Mouse (Mus musculus): ENCODE data around the gene Lhx6.

Gene Lhx6

DNA sequence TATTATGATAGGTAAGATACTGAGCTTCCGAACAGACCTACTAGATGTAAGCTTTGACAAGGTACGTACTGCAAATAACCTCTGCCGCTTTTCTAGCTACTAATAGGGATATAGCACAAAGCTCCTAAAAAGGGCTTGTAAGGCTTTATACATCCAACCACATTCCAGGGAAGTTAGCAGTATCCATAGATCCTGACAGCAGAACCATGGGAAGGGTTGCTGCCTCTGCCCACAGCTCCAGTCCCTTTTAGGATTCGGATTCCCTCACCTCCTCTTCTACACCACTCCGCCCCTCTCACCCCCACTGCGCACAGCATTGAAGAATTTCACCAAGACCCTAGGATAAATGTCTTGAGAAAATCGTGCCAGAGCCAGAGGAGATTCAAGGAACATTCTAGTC is 11.9 kb downstream of the Lhx6 start:
- DNase-seq (ENCODE audit: low spot score in 2 of 2), result no peak

DNA sequence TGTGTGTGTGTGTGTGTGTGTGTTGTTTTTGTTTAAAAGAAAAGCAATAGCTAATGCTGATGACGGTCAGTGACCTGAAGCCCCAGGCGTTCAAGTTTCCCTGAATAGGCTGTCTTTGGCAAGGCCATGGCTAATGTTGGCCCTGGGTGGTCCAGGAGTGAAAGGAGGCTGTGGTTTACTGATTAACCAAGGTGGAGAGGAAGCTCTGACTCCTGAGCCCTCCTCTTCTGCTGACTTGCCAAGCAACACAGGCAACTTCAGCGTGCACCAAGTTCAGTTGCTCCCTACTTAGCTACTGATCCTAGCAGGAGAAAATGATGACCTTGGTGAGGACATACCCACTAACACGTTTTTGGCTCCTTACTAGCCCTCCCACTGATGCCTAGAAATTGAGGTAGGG is 12.5 kb downstream of the Lhx6 start:
- DNase-seq (ENCODE audit: low spot score in 2 of 2), result no peak

DNA sequence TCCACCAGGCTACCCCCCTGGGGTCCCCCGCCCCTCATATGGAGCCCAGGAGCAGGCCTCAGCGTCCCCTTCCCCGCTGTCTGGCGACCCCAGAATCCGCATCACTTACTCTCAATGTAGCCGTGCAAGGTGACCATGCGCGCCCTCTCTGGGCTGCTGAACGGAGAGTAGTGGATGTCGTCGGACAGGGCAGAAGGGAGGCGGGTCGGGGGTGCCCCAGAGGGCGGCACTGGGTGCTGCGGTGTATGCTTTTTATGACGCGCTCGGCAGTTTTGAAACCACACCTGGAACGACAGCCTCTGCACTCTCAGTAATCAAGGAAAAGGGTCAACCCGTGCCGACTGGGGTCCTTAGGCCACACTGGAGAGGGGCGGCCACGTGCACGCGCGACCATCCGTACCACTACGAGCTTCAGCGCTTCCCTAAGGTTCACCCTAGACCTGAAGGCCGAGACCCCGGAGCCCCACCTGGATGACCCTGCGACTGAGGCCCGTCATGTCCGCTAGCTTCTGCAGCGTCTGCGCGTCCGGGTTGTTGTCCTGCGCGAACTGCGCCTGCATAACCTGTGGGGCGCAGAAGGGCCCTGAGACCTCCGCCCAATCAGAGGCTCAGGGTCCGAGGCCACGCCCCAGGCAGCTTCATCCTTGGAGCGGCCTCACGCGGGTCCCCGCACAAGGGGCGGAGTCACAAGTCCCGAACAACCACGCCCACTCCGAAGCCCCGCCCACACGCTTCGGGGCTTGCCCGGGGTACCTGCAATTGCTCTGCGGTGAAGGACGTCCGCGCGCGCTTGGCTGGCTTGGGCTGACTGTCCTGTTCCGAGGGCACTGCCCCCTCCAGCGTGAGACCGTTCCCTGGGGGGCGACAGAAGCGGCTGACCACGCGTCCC is 14.1 kb downstream of the Lhx6 start:
- DNase-seq (ENCODE audit: low spot score in 2 of 2), result no peak

DNA sequence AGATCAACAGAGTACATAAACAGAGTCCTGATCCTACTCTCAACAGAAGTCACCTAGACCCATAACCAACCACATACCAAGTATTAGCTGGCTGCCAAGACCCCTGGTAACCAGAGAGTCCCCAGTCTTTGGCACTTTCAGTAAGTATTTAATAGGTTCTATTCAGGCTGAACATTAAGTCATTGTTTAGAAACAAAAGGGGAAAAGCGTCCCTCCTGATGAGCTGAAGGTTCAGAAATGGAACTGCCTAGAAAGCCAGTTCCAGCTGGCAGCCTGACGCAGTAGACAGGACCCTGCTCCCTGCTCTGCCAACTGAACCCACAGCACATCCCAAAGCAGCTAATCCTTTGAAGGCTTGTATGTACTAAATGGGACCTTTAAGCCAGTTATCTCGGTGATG is 16.0 kb downstream of the Lhx6 start:
- no peak for DNase-seq (ENCODE audit: low spot score in 2 of 2)

DNA sequence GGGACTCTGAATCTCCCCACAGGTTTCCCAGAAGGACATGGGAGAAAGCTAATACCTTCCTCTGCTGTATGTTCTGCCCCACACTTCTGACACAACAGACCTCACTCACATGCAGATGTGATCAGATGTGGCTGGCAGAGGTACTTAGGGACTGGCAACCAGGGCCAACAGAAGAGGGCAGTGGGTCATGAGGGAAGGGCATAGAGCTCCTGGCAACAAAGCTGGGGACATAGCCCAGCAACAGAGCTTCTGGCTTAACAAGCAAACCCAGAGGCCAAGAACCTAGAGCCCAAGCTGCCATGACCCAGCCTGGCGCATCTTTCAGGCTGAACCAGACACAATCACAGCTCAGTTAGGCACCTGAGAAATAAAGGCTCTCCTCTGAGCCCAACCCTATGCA is 20.2 kb downstream of the Lhx6 start:
- DNase-seq (ENCODE audit: low spot score in 2 of 2), result no peak

DNA sequence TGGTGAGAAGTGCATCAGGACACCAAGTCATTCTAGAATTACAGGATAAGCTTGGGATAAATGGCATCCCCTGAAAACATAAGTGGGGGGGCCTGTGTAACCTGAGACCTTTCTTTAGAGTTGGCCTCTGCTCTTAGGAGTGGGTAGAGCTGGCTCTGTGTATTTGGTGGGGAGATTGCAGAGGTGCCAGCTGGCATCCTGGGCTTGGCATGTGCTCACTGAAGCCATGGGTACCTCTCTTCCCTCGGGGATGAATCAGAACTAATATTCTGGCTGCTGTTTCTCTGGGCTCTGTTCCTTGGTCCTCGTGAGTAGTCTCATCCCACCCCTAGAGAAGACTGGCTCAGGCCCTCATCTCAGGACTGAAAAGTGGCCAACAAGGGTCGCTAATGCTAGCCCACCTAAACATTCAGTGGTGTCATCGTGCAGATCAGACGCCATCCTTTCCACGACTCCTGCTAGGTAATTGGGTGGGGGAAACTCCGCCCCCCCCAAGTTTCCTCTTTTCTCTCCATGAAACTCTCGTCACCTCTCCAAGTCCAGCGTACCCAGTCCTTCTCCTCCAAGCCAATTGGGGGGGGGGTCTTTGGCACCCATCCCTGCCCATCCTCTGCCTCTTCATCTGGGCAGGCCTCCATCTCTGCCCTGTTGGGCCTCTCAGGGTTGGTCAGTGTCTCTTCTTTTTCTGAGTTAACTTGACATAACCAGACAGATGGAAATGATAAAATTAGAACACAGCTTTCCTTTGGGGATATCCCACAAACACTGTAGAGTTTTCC is 22.2 kb downstream of the Lhx6 start:
- no peak for DNase-seq (ENCODE audit: low spot score in 2 of 2)

DNA sequence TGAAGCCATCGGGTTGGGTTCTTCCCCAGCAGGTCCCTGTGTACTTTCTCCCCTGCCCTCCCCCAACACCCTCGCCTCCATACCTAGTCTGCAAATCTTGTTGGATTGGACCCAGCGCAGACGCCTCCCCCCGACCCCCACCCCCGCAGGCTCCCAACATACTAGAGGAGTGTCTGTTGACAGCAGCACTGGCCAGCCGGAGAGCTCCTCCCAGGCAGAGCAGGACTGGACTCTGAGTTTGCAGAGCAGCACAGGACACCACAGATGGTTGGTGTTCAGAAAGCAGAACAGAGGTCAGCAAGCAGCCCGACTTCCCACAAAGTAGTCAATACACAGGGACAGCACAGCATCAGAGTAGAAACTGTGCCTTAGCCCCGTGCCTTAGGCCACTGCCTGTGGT is 23.8 kb downstream of the Lhx6 start:
- DNase-seq (ENCODE audit: low spot score in 2 of 2), result no peak

DNA sequence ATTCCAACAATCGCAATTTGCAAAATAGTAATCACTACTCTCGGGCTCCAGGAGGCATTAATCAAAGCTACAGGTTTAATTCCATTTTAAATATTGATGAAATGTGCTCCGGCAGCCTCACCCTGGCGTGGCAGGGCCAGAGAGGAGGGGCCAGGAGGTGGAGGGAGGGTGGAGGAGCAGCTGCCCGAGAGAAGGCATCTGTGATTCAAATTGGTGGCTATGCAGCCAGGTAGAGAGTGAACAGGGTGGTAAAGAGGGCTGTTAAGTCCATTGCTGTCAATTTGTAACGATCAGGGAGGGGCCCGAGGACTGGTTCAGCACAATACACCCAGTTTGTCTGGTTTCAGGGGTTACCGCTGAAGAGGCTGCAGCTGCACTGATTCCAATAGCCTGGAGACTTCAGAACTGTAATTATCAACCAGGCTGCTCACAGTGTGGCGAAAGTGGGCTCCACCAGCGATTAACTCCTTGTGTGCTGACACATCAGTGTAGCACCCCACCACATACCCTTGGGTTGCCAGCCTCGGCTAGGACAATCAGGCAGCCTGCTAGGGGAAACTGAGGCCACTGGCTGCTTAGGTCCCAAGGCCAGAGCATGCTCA is 27.9 kb downstream of the Lhx6 start:
- no peak for DNase-seq (ENCODE audit: low spot score in 2 of 2)

DNA sequence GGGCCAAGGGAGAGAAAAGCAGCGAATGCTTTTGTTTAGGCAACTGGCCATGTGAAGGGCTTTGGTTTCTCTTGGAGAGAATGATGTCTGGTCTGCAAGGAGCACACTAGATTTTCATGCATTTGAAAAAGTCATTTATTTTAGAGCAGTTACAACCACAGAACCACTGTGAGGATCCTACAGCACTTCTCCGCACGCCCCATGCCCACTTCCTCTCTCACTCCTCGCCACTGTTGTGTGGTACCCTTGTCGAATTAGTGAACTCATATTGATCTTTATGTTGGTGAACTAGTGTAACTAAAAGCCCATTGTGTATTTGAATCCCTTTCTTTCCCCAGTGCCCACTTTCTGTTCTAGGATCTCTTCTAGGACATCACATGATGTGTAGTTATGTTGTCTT is 30.0 kb downstream of the Lhx6 start:
- no peak for DNase-seq (ENCODE audit: low spot score in 2 of 2)

DNA sequence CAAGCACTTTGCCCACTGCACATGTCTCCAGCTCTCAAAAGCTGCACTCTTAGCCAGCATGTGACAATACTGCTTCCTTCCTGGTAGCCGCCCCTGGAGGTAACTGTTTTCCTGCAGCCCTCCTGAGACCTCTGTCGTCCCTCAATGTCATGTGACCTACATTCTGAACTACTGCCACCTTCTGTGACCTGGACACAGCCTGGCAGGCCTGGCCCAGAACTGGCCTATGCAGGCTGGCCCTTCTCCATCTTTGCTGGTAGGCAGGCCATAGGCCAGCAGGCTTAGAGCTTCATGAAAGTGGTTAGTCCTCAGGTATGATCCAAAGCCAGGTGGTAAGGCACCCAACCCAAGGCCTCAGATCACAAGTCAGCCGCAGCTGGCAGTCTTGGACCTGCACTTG is 31.4 kb downstream of the Lhx6 start:
- DNase-seq (ENCODE audit: low spot score in 2 of 2), result no peak

DNA sequence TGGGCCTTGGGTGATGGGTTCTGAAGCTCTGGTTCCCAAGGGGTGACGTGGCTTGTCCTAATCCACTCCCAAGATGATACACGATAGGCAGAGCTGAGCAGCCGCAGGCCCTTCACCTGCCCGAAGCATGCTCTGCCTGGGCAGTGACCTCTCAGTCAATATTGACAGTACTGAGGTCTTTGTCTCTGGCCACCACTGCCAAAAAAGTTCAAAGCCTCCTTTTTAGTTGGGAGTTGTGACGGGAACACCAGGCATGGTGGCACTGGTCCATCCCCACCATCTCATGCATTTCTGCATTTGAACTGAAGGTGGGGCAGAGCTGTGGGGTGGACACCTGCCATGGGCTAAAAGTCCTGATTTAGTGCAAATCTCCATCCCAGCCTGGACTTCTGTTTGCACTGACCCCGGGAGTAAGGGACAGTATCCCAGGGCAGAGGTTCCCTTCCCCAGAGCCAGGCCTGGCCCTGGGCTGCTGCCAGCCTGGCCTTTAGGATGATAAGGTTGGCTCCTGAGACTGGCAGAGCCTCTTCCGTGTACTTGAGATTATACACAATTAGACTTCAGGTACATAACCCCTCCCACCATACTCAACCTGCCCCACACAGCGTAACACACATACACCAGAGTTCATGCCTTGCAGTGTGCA is 33.4 kb downstream of the Lhx6 start:
- no peak for DNase-seq (ENCODE audit: low spot score in 2 of 2)

DNA sequence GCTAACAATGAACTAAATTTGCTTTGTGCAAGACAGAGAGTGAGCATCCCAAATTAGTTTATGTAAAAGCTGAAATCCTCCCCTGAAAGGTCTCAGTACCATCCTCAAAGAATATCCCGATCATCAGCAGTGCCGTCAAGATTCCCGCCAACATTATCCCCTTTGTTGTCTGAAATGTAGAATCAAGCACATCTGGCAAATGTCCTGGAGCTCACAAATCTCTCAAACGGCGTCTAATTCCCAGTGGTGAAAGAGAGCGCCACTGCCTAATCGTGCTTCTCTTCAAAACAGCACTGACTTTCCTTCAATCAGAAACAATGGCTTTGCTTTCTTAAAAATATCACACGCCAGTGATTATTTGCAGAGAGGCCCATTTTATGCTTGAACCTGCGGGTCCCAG is 38.1 kb downstream of the Lhx6 start:
- DNase-seq (ENCODE audit: low spot score in 2 of 2), result no peak

DNA sequence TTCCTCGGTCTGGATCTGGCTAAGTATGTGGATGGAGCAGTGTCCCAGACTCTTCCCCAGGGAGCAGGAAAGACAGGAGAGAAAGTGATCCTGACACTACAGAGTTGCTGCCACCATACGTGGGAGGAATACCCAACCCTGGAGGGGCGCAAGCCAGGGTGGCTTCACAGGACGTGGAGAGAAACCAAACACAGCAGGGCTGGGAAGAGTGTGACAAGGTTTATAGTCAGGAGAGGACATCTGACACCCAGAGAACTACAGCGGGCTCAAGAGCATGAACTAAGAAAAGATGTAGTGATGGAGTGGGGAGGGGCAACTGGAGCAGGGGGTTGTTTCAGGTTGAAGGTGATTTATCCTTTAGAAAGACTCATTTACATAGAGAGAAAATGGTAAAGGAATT is 43.8 kb downstream of the Lhx6 start:
- no peak for DNase-seq (ENCODE audit: low spot score in 2 of 2)

DNA sequence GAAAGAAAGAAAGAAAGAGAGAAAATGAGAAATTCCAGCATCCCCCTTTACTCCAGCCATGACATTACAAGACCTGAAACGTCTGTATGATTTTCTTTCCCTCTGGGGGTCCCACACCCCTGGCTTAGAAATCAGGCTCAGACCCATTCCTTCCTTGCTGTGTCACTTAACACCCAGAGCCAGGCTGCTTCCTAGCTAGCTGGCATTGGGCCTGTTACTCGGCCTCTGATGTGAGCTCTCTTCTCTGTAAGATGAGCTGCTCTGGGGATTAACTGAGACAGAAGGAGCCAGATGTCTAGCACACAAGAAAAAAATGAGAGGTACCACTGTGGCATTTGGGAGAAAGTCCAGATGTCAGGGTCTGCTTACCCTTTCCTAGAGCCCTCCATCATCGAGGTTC is 49.0 kb downstream of the Lhx6 start:
- DNase-seq (ENCODE audit: low spot score in 2 of 2), result no peak

DNA sequence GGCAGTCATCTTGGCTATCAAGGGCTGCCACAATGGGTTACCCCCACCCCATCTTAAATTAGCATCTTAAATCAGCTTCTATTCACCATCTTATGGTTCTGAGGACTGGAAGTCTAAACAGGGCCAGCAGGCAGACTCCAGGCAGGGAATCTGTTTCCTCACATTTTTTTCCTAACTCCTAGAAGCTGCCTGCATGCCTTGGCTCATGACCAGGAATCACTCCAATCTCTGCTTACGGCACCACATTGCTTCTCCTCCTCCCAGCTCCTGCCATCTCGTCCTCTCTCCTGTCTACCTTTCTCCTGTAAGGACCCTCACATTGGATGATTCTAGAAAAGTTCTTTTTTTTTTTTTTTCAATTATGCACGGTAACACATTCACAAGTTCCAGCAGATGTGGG is 52.0 kb downstream of the Lhx6 start:
- peak; percentile 13 to 18 for DNase-seq (ENCODE audit: low spot score in 2 of 2)

DNA sequence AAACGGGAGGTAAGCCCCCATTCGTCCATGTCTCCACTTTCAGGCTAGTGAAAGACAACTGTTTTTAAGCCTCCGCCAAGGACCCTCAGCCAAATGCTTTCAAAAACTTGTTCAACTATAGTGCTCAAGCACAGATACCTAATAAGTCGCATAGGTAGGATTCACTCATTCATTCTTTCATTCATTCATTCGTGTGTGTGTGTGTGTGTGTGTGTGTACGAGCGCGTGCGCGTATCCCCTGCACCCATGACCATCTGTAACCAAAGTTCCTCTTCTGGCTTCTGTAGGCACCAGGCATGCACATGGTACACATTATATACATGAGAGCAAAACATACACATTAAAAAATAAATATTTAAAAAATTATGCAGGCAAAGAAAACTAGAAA is 55.6 kb downstream of the Lhx6 start:
- DNase-seq (ENCODE audit: low spot score in 2 of 2), result no peak

DNA sequence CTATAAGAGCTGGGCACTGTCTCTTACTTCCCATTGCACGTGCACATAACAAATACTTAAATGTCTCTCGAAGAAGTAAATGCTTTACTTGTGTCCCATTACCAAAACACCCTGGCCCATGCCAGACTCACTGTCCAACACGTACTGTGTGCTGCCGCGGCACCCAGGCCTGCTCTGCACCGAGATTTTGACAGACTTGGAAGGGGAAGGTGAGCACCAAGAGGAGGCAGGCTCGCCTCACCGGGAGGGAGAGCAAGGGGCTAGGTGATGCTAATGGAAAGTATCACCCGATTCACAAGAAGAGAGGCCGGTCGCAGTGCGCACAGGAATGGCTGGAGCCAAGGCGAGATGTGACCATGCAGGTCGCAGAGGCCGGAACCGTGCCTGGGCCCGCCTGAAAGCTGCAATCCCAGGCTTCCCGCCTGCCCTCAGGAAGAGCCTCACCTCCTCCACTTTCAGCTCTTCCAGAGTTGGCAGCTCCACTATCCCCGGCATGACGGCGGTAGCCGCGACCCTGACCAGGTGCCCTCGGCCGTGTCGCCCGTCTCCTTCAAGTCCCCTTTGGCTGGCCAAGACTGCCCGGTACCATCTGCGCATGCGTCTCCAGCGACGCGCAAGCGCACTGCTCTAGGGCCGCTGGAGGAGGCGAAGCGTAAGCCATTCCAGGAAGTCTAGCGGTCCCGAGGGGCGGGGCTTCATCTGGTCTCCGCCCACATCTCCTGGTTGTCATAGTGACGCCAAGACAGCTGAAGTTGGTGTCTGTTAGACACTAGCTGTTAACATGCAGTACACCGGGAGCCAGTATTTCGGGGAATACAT is 56.3 kb downstream of the Lhx6 start, which contains the start of the genes Ndufa8 and Morn5:
TSS of gene Ndufa8 (minus strand) at position 659 of the 819 bp plus-strand sequence.
TSS of gene Morn5 (plus strand) at position 711 of the 819 bp plus-strand sequence.
- DNase-seq (ENCODE audit: low spot score in 2 of 2), result peak; percentile 98 to 99

DNA sequence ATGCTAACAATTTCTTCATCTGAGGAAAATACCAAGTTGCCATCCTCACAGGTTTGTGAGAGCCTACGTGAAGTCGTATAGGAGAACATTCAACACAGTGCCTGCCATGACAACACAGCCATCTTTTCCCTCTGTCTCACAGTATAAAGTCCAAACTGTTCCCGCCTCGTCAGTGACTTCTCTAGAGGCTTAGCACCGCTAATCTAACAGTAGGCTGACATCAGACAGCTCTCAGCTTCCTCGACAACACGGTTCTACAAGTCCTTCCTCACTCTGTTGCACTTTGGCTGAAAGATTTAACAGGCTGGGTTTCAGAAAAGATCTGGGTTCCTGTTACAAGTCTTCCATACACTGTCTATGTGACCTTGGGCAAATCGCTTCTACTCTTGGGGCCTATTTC is 57.0 kb downstream of the Lhx6 start:
- no peak for DNase-seq (ENCODE audit: low spot score in 2 of 2)

DNA sequence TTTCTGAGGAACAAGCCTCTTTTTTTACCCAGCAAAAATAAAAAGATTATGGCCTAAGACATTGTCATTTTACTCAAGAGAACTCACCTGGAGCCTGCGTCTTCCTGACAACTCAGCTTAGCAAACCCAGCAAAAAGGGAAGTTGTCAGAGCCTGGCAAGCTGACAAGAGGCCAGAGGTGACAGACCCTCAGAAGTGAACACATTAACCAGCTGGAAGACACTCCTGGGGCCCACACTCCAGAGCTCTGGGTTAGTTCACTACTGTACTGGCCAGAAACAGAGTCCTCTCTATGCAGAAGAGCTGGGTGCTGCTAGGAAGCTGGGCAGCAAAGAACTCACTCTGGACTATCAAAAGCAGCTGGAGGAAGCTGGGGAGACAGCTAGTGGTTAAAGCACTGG is 64.3 kb downstream of the Lhx6 start:
- no peak for DNase-seq (ENCODE audit: low spot score in 2 of 2)

DNA sequence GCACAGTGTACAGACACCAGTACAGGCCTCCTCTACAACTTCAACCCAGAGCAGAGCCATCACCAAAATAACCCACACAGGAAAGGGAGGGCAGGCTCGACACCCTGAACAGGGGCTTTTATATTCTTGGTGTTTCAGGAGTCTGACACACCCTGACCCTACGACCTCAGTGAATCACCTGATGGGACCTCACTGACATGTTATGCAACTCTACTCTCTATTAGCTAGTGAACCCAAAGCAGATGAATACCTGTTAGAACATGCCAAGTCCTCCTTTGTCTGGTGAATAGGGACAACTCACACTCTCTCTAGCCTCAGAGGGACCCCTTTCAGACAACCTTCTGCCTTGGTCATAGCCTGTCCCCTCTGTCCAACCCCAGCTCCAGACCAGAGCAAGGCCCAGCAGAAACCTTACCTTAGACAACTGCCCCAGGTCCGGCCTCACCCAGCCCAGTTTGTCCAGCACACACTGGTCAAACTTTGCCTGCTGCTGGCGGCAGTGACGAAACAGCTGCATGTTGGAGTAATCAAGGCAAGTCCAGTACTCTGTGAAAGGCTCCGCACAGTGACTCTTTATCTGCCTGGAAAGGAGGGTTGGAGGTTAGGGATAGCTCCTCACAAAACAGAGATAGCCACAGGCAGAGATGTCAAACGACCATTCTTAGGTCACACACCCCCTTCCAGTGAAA is 65.8 kb downstream of the Lhx6 start:
- no peak for DNase-seq (ENCODE audit: low spot score in 2 of 2)
